Mouse (Mus musculus) ovary, postnatal 36 days (tissue): ENCODE data around the gene Cox7a2l.

Experiments
- DNase-seq: peaks from one replicate; pipeline ENCODE4 v3.0.0; 2022; ENCODE audit warnings: low spot score, mixed read lengths

Cox7a2l gene

DNA sequence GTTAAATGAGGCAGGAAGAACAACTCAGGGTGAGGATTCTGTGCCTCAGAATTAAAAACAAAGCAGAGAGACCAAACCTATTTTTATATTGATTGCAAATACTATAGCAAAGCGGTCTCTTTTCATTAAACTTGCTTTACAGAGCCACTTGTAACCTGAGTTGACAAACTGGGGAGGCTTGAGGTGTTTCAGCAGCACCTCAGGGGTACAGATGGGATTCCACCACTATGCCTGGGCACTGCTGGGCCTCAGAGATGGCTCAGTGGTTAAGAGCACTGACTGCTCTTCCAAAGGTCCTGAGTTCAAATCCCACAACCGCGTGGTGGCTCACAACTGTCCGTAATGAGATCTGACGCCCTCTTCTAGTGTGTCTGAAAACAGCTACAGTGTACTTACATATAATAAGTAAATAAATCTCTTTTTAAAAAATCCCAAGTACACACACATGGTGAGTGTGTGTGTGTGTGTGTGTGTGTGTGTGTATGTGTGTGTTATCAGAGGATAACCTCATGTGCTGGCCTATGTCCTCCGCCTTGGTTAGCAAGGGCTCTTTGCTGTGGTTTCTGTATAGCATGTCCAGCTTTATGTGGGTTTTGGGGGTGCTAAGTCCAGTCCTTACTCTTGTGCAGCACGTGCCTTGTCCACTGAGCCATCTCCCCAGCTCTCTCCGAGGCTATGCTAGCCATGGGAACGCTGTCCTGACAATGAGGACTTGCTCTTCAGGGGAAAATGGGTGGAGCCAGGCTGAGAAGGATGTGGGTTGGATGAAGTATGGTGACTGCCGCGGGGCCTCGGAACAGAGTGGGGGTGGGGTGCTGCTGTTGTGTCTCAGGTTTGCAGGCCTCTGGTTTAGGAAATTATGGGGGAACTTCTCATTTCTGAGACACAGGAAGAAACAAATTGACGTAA, 9.7 kb upstream of the Cox7a2l start:
- DNase-seq: peak; percentile 54

DNA sequence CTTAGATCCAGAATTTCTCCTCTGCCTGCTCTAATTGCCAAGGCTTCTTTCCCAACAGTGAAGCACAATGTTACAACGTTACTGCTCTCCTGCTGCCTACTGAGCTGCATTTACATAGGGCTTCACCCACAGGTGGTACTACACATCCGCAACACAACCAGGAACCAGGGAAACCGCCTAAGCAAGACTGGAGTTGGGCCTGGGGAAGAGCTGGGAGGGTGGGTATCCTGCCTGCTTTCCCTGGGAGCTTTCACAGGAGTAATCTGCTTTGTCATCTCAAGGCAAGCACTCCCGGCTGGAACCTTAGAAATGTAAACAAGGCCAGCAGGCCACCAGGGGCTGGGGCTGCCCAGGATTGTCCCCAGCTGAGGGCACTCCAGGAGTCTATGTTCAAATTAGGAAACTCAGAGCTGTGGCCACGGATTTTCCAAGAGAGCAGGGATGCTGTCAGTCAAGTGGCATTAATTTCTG, 9.0 kb upstream of the Cox7a2l start:
- DNase-seq: peak; percentile 36

DNA sequence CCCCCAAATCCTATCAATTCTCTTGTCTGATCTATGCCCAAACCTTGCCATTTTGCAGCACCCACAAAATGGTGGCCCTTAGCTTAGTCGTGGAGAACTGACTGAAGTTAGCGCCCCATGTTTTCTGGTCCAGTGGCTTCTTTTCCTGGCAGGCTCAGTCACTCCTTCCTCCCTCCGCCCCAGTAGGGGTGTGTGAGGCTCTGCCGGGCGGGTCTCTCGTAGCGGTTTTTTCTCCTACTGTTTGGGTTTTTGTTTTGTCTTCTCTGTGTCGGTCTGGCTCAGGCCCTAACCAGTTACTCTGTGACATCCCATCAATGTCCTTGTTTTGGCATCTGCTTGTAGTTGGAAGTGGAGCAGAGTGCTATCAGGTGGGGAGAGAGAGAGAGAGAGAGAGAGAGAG, 8.5 kb upstream of the Cox7a2l start:
- peak; percentile 50 for DNase-seq

DNA sequence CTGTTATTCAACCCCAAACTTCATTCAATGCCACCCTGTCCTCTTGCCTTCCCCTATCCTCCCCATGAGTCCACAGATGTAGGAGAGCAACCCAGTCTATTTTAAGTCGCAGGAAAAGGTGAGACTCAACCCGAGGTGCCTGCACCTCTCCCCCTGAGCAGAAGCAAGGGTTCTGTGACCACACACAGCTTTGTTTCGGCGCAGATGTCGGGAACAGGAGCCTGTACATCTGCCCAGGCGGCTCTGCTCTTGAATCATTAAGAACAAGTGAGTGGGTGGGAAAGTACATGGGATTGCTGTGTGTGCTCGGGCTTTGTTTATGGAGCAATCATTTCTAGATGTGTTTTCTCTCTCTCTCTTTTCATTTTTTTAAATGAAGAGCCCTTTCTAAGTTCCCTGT, 7.6 kb upstream of the Cox7a2l start:
- DNase-seq: no peak

- no peak for DNase-seq
Observed at GRCm38 (mm10) chr17:83522590-83523379, 5.7 kb upstream of the Cox7a2l start.

GRCm38 (mm10) chr17:83521881-83522280, 4.8 kb upstream of the Cox7a2l start:
- no peak for DNase-seq

DNA sequence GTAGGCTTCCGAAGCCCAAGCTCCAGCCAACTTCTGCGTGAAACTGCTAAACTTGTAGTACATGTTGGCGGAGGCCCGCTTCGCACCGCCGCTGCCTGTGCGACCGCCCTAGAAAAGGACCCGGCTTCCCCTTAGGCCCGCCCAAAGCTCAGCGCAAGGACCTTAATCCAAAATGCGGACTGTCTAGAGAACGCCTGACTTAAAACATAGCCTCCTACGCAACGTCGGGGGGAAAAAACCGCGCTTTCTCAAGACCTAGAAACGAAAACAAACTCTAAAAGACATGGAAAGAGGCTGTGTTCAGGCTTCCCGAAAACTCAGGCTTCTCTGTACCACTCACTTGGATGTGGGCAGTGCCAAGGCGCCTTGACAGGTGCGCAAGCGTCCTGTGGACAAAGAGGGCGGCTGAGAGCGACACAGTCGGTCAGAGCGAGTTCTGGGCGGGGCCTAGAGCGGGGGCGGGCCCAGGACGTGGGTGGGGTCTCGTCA, 2.9 kb downstream of the Cox7a2l start:
- peak; percentile 88 for DNase-seq

GRCm38 (mm10) chr17:83513655-83514212, 3.4 kb downstream of the Cox7a2l start:
- DNase-seq: no peak

DNA sequence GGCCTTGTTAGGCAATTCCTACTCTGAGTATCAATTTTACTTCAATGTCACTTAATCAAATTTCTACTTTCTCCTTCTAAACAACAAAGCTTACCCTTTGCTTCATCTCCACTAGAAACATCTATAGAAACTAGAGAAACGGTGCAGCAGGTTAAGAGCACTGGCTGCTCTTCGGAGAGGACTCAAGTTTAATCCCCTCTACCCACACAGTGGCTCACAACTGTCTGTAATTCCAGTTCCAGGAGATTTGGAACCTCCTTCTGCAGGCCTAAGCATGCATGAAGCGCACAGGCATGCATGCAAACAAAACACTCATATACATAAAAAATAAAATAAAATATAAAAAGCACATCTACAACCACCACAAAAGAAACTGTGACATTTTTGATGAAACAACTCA, 5.0 kb downstream of the Cox7a2l start:
- no peak for DNase-seq

DNA sequence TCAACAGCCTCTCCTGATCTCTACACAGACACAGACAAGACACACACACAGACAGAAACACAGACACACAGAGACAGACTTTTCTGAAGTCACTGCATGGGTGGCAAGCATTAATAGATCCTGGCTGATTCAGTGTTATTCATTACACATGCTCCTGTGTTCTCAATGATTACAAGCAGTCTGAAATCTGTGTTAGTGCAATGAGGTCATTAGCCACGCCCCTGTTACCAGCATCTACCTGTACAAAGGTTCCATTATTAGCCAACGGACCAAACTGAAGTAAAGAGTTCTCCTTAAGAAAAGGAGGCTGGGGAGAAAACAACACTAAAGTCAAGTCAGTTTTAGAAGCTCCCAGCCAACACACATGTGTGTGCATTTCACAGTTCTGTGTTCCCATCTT, 13.4 kb downstream of the Cox7a2l start:
- no peak for DNase-seq

- no peak for DNase-seq
Observed at GRCm38 (mm10) chr17:83499692-83500091, 17.4 kb downstream of the Cox7a2l start.

- DNase-seq: no peak
Observed at GRCm38 (mm10) chr17:83498889-83499288, 18.2 kb downstream of the Cox7a2l start.

- DNase-seq: no peak
Observed at GRCm38 (mm10) chr17:83487762-83488161, 29.4 kb downstream of the Cox7a2l start.

GRCm38 (mm10) chr17:83483784-83484183, 33.3 kb downstream of the Cox7a2l start:
- no peak for DNase-seq

DNA sequence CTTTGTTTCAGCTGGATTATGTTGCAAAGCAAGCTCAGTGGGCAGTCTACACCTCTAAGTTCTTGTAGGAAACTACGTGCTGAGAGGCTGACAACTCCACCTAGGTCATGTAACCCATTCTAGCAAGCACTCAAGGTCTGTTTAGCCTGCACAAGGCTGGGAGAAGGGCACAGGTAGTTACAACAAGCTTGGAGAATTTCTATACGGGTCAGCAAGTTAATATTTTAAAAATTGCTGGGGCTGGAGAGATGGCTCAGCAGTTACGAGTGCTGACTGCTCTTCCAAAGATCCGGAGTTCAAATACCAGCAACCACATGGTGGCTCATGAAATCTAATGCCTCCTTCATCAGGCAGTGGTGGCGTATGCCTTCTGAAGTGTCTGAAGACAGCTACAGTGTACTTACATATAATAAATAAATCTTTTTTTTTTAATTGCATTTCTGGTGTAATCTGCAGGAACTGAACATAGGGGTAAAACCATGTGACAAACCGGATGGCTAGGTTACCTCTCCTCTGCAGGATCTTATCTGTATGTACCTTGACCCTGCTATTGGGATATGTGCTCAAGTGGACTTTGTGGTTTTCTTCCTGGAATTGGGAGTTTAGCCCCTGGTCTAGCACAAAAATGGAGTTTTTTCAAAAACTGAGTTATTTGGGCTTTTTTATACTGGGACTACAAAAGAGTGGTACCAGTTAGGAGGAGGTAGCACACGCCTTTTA, 34.2 kb downstream of the Cox7a2l start:
- DNase-seq: no peak

GRCm38 (mm10) chr17:83481551-83481950, 35.6 kb downstream of the Cox7a2l start:
- DNase-seq: no peak

GRCm38 (mm10) chr17:83477089-83477488, 40.0 kb downstream of the Cox7a2l start:
- DNase-seq: no peak

DNA sequence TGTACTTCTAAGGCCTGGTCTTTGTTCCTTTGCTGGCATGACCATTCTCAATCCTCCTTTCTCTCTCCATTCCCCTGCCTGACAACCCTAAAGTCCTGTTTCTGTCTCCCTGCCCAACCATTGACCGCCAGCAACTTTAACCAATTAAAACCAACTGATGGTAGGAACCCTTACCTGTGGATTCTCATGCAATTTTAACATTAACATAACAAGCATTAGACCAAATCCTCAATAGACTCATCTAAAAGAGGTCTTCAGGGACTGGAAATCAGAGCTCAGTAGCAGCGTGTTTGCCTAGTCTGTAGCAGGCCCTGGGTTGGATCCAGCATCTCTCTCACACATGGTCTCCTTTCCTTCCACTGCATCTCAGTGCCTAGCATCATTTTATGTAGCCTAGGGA, 47.5 kb downstream of the Cox7a2l start:
- DNase-seq: no peak

DNA sequence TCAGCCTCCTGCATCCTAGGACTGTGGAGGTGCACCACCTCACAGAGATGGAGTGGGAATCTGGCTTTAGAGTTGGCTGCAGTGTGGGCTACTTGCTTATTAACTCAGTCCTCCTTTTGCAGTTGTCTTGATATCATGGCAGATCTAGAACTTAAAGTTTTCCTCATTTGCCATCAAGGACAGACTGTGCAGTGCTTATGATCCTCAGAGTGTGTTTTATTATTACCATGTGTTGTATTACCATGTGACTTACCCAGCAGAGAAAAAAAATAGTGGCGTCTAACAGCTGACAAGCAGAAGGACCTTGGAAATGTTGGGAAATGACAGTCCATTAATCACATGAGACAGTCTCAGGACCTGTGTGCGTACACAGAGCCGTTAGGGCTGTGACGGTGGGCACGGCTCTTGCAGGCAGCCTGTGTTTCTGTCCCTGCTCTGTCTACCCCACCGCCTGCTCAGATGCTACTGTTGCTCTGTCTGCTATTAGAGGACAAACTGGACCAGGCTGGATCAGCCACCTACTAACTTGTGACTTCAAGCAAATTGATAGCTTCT, 50.4 kb downstream of the Cox7a2l start:
- no peak for DNase-seq

DNA sequence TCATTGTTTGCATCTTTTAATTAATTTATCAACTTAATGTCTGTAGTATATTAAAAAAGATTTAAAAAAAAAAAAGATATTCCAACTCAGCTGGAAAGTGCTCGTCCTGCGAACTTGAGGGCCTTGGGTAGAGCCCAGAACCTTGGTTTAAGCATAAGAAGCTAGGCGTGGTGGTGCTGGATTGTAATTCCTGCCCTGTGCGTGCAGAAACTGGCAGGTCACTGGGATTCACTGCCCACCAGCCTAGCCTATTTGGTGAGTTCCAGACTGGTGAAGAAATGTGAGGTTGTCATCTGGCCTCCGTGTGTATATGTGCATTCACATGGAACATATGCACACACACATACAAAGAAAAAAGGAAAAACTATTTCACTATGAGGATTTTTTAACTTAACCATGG, 51.2 kb downstream of the Cox7a2l start:
- no peak for DNase-seq

GRCm38 (mm10) chr17:83457271-83457670, 59.9 kb downstream of the Cox7a2l start:
- DNase-seq: no peak

DNA sequence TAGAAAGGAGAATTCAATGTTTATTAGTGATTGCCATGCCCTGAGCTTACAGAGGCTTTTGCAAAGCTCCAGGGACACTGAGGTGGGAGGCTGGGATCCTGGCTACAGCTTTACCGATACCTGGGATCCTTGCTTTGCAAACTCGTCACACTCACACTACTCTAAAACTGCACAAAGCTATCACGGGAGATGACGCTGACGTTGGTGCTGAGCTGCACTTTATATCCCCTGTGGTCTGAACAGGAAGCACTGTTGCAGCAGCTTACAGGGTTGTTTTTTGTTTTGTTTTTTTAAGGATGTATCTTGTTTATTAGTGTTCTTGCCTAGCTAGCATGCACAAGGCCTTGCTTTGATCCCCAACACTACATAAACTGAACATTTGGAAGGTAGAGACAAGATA, 63.5 kb downstream of the Cox7a2l start:
- DNase-seq: no peak
